Mouse (Mus musculus) lung, postnatal 0 days (tissue): ENCODE results near the gene Gm17622.

ENCODE experiments used
- CTCF ChIP-seq: IDR thresholded peaks from 2 replicates; pipeline ENCODE4 v1.5.1; 2016; ENCODE audit warnings: antibody characterized with exemption, mild to moderate bottlenecking
- EP300 ChIP-seq: IDR thresholded peaks from 2 replicates; pipeline ENCODE4 v1.6.1; 2016; ENCODE audit warnings: antibody characterized with exemption, mild to moderate bottlenecking, control low read depth

DNA sequence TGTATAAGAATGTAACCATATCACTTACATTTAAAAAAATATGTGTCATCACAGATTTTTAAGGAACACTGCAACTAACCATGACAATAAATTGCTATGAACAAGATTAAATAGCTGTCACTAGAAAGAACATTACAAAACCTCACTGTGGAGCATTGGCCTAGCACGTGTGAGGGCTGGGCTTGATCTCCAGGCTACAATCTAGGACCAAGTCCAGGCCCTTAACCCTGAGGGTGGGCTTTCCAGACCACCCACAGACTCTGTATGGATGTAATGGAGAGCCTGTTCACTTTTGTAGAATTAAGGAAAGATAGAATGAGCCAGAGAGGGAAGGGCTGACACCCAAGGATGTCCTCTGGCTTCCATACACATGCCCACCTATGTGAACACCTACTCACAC is 27.9 kb upstream of the Gm17622 start:
- no peak for TF ChIP-seq CTCF
- TF ChIP-seq EP300 = no peak
